Mouse (Mus musculus) liver, adult 2 months (tissue): Measurements from ENCODE around the gene Klhdc8b.

ENCODE experiments used
- CTCF ChIP-seq: fragments of 200-500 bp; IDR thresholded peaks from 2 replicates; pipeline ENCODE4 v1.5.1; 2011; ENCODE audit warnings: low read depth, low read length, control low read depth
- POLR2A ChIP-seq: fragments of 200-500 bp; IDR thresholded peaks from 2 replicates; pipeline ENCODE4 v1.6.1; 2011; ENCODE audit warnings: low read length, control low read depth; ENCODE audit not compliant: insufficient read depth; ENCODE audit errors: extremely low read depth

DNA sequence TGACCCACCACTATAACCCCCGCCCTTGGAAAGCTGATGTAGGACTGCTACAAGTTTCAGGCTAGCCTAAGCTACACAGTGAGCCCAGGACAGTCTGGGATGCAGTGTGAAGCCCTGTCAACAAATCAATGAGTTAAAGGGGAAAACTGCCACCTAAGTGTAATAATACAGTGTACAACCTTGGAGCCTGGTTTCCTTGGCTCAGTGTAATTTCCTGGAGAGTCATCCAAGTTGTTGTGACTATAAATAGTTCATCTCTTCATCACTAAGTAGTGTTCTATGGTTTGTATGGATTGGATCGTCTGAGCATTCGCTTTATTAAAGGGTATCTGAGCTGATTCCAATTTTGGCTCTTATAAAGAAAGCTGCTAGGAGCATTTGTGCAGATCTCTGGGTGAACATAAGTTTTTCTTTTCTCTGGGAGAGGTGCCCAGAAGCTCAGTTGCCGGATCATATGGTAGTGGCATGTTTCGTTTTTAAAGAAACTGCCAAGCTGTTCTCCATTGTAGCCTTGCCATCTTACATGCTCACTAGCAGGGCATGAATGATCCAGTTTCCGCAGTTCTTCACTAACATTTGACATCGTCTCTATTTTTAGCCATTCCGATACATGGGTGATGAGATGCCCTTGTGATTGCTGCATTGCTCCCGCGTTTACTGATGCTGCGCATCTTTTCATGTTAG is 20.0 kb downstream of the Klhdc8b start:
- TF ChIP-seq CTCF (no peak), POLR2A (no peak)
